Mouse (Mus musculus): ENCODE results near the gene Abtb1. TPM values are rescaled to one million over a fixed set of nuclear protein-coding genes. Genes with fewer than 3 reads are reported as not detected.

The Abtb1 gene
- 10 to 100 TPM; 33.4 to 37.1 TPM for total RNA-seq (2021)
- long read RNA-seq, experiment 1, transcript Abtb1-201 (12 exons, 1,845 nt): major isoform, 14 of 39 reads
- long read RNA-seq, experiment 1, partial matches to known transcripts: 3 of 39 reads
- long read RNA-seq, experiment 1, other reads (novel, unspliced or antisense): 22 of 39 reads
- long read RNA-seq, experiment 2, transcript Abtb1-201 (12 exons, 1,845 nt): major isoform, 14 of 49 reads
- long read RNA-seq, experiment 2, partial matches to known transcripts: 7 of 49 reads
- long read RNA-seq, experiment 2, other reads (novel, unspliced or antisense): 28 of 49 reads

GRCm38 (mm10) chr6:88841781-88842689 lies at the start of gene Abtb1:
Gene Abtb1, minus strand, starts transcription at chr6:88841984.
- peak within 1 kb of the TSS; percentile 97 for H3K27ac ChIP-seq
- TF ChIP-seq CTCF (conservative IDR thresholded peaks at IDR 0.05): peak; percentile 78

GRCm38 (mm10) chr6:88890832-88891231 lies 49.0 kb upstream of the Abtb1 start:
- DNase-seq (ENCODE audit: low spot score in 2 of 2): no peak
- no peak for TF ChIP-seq CTCF (conservative IDR thresholded peaks at IDR 0.05)
- H3K4me3 ChIP-seq: no peak overlapping the region
- no peak overlapping the region for H3K27ac ChIP-seq

More at GRCm38 (mm10) chr6:88841781-88842689, at the start of gene Abtb1:
- H3K4me3 ChIP-seq: peak within 1 kb of the TSS; percentile 96
- DNase-seq (ENCODE audit: low spot score in 2 of 2): peak; percentile 99

- H3K27ac ChIP-seq: no peak overlapping the region
- TF ChIP-seq CTCF (conservative IDR thresholded peaks at IDR 0.05): no peak
- no peak overlapping the region for H3K4me3 ChIP-seq
- DNase-seq (ENCODE audit: low spot score in 2 of 2): no peak
Measured at GRCm38 (mm10) chr6:88889410-88890042, 47.7 kb upstream of the Abtb1 start.

- Histone ChIP-seq H3K27ac (no peak overlapping the region), H3K4me3 (no peak overlapping the region)
- no peak for DNase-seq (ENCODE audit: low spot score in 2 of 2)
- TF ChIP-seq CTCF (conservative IDR thresholded peaks at IDR 0.05): no peak
Measured at GRCm38 (mm10) chr6:88886417-88886967, 44.7 kb upstream of the Abtb1 start.

GRCm38 (mm10) chr6:88885644-88886416 lies 44.0 kb upstream of the Abtb1 start:
- H3K4me3 ChIP-seq: no peak overlapping the region

GRCm38 (mm10) chr6:88884690-88885089 lies 42.9 kb upstream of the Abtb1 start:
- Histone ChIP-seq H3K4me3 (no peak overlapping the region), H3K27ac (no peak overlapping the region)
- no peak for TF ChIP-seq CTCF (conservative IDR thresholded peaks at IDR 0.05)
- no peak for DNase-seq (ENCODE audit: low spot score in 2 of 2)

More at GRCm38 (mm10) chr6:88885644-88886416, 44.0 kb upstream of the Abtb1 start:
- H3K27ac ChIP-seq: no peak overlapping the region
- TF ChIP-seq CTCF (conservative IDR thresholded peaks at IDR 0.05): no peak
- no peak for DNase-seq (ENCODE audit: low spot score in 2 of 2)

DNA sequence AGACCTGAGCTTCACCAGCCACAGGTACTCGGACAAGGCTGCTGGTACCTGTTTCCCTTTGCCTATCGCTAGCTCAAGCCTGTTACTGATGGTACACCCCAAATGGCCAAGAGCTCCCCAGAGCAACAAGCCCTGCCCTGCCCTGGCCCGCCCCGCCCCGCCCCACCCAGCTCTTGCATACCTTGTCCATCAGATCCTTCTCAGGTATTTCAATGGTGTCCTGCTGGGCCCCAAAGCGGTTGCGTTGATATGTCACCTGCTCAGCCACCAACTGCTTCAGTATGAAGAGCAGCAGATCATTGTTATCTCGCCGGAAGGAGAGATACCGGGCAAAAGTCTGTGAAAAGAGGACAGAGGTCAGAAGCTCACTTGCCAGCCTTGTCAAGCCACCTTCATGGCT lies 42.4 kb upstream of the Abtb1 start:
- no peak for TF ChIP-seq CTCF (conservative IDR thresholded peaks at IDR 0.05)
- H3K27ac ChIP-seq: no peak overlapping the region
- no peak for DNase-seq (ENCODE audit: low spot score in 2 of 2)
- H3K4me3 ChIP-seq: no peak overlapping the region

DNA sequence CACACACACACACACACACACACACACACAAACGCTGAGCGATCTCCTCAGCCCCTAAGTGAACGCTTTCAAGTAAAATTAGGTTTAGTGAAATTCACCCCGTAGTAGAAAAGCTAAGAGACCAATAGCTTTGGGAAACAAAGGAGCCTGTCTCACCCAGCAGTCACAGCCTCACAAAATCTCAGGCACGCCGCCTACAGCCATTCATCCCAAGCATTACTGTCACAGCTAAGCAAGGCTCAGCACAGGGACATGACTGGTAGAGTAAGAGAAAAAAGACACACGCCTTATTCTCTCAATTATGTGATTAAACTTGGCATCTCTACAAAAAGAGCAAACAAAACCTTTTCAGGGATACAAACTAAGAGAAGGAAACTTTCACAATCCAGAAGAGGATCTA lies 39.5 kb upstream of the Abtb1 start:
- TF ChIP-seq CTCF (conservative IDR thresholded peaks at IDR 0.05): no peak

DNA sequence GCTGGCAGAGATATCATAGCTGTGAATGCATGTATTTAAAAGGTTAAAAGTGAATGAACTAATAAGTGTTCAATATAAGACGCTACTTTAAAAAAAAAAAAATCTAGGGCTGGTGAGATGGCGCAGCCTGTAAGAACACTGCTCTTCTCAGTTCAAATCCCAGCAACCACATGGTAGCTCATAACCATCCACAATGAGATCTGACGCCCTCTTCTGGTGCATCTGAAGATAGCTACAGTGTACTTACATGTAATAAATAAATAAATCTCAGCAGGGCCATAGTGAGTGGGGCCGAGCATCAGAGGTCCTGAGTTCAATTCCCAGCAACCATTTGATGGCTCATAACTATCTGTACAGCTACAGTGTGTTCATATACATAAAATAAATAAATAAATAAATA lies 37.7 kb upstream of the Abtb1 start:
- Histone ChIP-seq H3K27ac (no peak overlapping the region), H3K4me3 (no peak overlapping the region)
- DNase-seq (ENCODE audit: low spot score in 2 of 2): no peak
- TF ChIP-seq CTCF (conservative IDR thresholded peaks at IDR 0.05): peak; percentile 61

More for the DNA sequence above, 39.5 kb upstream of the Abtb1 start:
- no peak overlapping the region for H3K27ac ChIP-seq
- no peak for DNase-seq (ENCODE audit: low spot score in 2 of 2)
- H3K4me3 ChIP-seq: no peak overlapping the region

DNA sequence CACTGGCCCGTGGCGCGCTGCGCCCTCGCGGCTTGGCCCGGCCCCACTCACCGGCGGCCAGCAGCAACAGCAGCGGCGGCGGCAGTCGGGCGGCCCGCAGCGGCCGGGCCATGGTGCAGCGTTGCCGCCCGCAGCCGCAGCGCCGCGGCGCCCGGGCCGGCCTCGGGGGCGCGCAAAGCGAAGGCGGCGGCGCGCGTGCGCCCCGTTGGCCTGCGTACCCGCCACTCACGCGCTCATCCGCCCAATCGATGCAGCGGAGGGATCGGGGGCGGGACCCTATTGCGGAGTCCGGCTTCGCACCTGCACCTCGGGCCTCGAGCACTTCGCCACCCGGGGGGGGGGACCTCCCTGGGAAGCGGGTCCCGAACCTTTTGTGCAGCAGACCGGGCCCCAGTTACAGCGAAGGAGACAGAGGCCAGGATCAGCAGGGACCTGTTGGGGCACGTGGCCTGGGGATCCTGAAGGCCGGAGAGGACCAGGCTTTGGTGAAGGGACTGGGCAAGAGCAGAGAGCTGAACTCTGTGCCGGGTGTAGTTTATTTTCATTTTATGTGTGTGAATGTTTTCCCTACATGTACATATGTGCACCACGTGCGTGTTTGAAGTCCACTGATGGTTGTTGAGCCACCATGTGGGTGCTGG lies 33.2 kb upstream of the Abtb1 start, which contains the start of gene Podxl2:
TSS of gene Podxl2 (minus strand) at position 177 of the 641 bp plus-strand sequence.
- Histone ChIP-seq H3K4me3 (peak within 1 kb of the TSS; percentile 63), H3K27ac (peak within 1 kb of the TSS; percentile 69)
- peak; percentile 83 to 85 for DNase-seq (ENCODE audit: low spot score in 2 of 2)
- TF ChIP-seq CTCF (conservative IDR thresholded peaks at IDR 0.05): no peak
